Mouse (Mus musculus) brown adipose tissue, adult 24 weeks (tissue): ENCODE results near the gene Tnrc6c. TPM values are rescaled to one million over a fixed set of nuclear protein-coding genes. Genes with fewer than 3 reads are reported as not detected.

Experiments used
- H3K27ac ChIP-seq: fragments of 200-500 bp; replicated peaks from 2 replicates; pipeline ENCODE4 v1.5.1; 2012; ENCODE audit warnings: low read depth, mild to moderate bottlenecking, low read length
- H3K4me1 ChIP-seq: fragments of 200-500 bp; 2 replicates; pipeline ENCODE4 v1.6.1; 2012; ENCODE audit warnings: low read length, mixed read lengths; ENCODE audit not compliant: control insufficient read depth, insufficient read depth, insufficient read length
- H3K4me3 ChIP-seq: fragments of 200-500 bp; 2 replicates; pipeline ENCODE4 v1.5.1; 2012; ENCODE audit warnings: low read depth, mild to moderate bottlenecking, low read length, moderate library complexity; ENCODE audit not compliant: insufficient read depth
- polyA plus RNA-seq: library from polyadenylated mRNA; stranded (reverse); fragments of >200 nt; gene quantifications from 2 replicates; pipeline ENCODE4 v1.2.4, GENCODE M21; 2012; ENCODE audit not compliant: missing spikeins, insufficient read depth, insufficient read length

Gene Tnrc6c
- polyA plus RNA-seq, 1 experiment, result 3.6 TPM

- Histone ChIP-seq H3K4me1 (no peaks in the 10 kb centered on the region), H3K27ac (no peak overlapping the region), H3K4me3 (no peak overlapping the region)
Measured at GRCm38 (mm10) chr11:117748628-117749027, 94.5 kb downstream of the Tnrc6c start.

GRCm38 (mm10) chr11:117749414-117749813 is 95.3 kb downstream of the Tnrc6c start:
- H3K4me1 ChIP-seq, result no peaks in the 10 kb centered on the region
- H3K27ac ChIP-seq, result no peak overlapping the region
- H3K4me3 ChIP-seq, result no peak overlapping the region

GRCm38 (mm10) chr11:117751544-117751943 is 97.5 kb downstream of the Tnrc6c start:
- no peak overlapping the region for H3K27ac ChIP-seq
- H3K4me3 ChIP-seq, result no peak overlapping the region
- no peaks in the 10 kb centered on the region for H3K4me1 ChIP-seq

GRCm38 (mm10) chr11:117755891-117756290 is 101.8 kb downstream of the Tnrc6c start:
- Histone ChIP-seq H3K4me3 (no peak overlapping the region), H3K27ac (no peak overlapping the region), H3K4me1 (no peaks in the 10 kb centered on the region)

GRCm38 (mm10) chr11:117759267-117759666 is 105.2 kb downstream of the Tnrc6c start:
- H3K4me3 ChIP-seq, result no peak overlapping the region
- no peaks in the 10 kb centered on the region for H3K4me1 ChIP-seq
- H3K27ac ChIP-seq, result no peak overlapping the region

- no peaks in the 10 kb centered on the region for H3K4me1 ChIP-seq
- no peak overlapping the region for H3K4me3 ChIP-seq
- no peak overlapping the region for H3K27ac ChIP-seq
Measured at GRCm38 (mm10) chr11:117760374-117761119, 106.5 kb downstream of the Tnrc6c start.

- Histone ChIP-seq H3K4me1 (no peaks in the 10 kb centered on the region), H3K4me3 (no peak overlapping the region), H3K27ac (no peak overlapping the region)
Measured at GRCm38 (mm10) chr11:117761801-117762200, 107.7 kb downstream of the Tnrc6c start.

GRCm38 (mm10) chr11:117762246-117762645 is 108.2 kb downstream of the Tnrc6c start:
- H3K27ac ChIP-seq, result no peak overlapping the region
- no peaks in the 10 kb centered on the region for H3K4me1 ChIP-seq
- H3K4me3 ChIP-seq, result no peak overlapping the region

- no peaks in the 10 kb centered on the region for H3K4me1 ChIP-seq
- no peak overlapping the region for H3K4me3 ChIP-seq
Measured at GRCm38 (mm10) chr11:117764319-117764718, 110.2 kb downstream of the Tnrc6c start.

GRCm38 (mm10) chr11:117765361-117765760 is 111.3 kb downstream of the Tnrc6c start:
- no peak overlapping the region for H3K4me3 ChIP-seq
- H3K27ac ChIP-seq, result no peak overlapping the region
- no peaks in the 10 kb centered on the region for H3K4me1 ChIP-seq

More at GRCm38 (mm10) chr11:117764319-117764718, 110.2 kb downstream of the Tnrc6c start:
- no peak overlapping the region for H3K27ac ChIP-seq

- Histone ChIP-seq H3K4me3 (no peak overlapping the region), H3K4me1 (no peaks in the 10 kb centered on the region), H3K27ac (no peak overlapping the region)
Measured at GRCm38 (mm10) chr11:117766275-117766674, 112.2 kb downstream of the Tnrc6c start.

- H3K27ac ChIP-seq, result no peak overlapping the region
Measured at GRCm38 (mm10) chr11:117768725-117769682, 114.9 kb downstream of the Tnrc6c start.

GRCm38 (mm10) chr11:117769683-117770047 is 115.6 kb downstream of the Tnrc6c start:
- Histone ChIP-seq H3K4me3 (no peak overlapping the region), H3K27ac (no peak overlapping the region), H3K4me1 (no peaks in the 10 kb centered on the region)

More at GRCm38 (mm10) chr11:117768725-117769682, 114.9 kb downstream of the Tnrc6c start:
- H3K4me1 ChIP-seq, result no peaks in the 10 kb centered on the region
- no peak overlapping the region for H3K4me3 ChIP-seq

- Histone ChIP-seq H3K4me1 (no peaks in the 10 kb centered on the region; the same call in 1 of the 2 replicates), H3K4me3 (no peak overlapping the region), H3K27ac (no peak overlapping the region)
Measured at GRCm38 (mm10) chr11:117770407-117770806, 116.3 kb downstream of the Tnrc6c start.

GRCm38 (mm10) chr11:117772352-117772751 is 118.3 kb downstream of the Tnrc6c start:
- Histone ChIP-seq H3K4me1 (no peaks in the 10 kb centered on the region; the same call in 1 of the 2 replicates), H3K4me3 (no peak overlapping the region), H3K27ac (no peak overlapping the region)
